Mouse (Mus musculus) myocyte (in vitro differentiated cells): ENCODE data around the gene Uqcc3.
"Not testable (repeated sequence)": the region's sequence is repeated elsewhere in the genome, so short reads cannot be mapped to it uniquely, and the experiment has no call there.

Source experiments
- CEBPB ChIP-seq: IDR thresholded peaks from 2 replicates; pipeline ENCODE4 v1.6.1; 2011; ENCODE audit warnings: mild to moderate bottlenecking, moderate library complexity; ENCODE audit not compliant: poor library complexity, insufficient read depth, severe bottlenecking
- E2F4 ChIP-seq: IDR thresholded peaks from one replicate; pipeline ENCODE4 v1.6.1; 2011; ENCODE audit warnings: mild to moderate bottlenecking, control low read depth, moderate library complexity; ENCODE audit not compliant: insufficient read depth
- MAX ChIP-seq: IDR thresholded peaks from one replicate; pipeline ENCODE4 v1.6.1; 2011; ENCODE audit warnings: low read depth, mild to moderate bottlenecking, control low read depth
- POLR2A ChIP-seq: IDR thresholded peaks from one replicate; pipeline ENCODE4 v1.6.1; 2011; ENCODE audit warnings: low read depth, mild to moderate bottlenecking, control low read depth, moderate library complexity; ENCODE audit not compliant: insufficient read length
- REST ChIP-seq: IDR thresholded peaks from one replicate; pipeline ENCODE4 v1.6.1; 2011; ENCODE audit warnings: mild to moderate bottlenecking, control low read depth, moderate library complexity; ENCODE audit not compliant: insufficient read depth, insufficient read length
- TCF12 ChIP-seq: IDR thresholded peaks from one replicate; pipeline ENCODE4 v1.6.1; 2011; ENCODE audit warnings: mild to moderate bottlenecking, control low read depth; ENCODE audit not compliant: poor library complexity, insufficient read depth, severe bottlenecking
- USF1 ChIP-seq: IDR thresholded peaks from one replicate; pipeline ENCODE4 v1.6.1; 2011; ENCODE audit warnings: low read depth, mild to moderate bottlenecking, control low read depth, moderate library complexity

DNA sequence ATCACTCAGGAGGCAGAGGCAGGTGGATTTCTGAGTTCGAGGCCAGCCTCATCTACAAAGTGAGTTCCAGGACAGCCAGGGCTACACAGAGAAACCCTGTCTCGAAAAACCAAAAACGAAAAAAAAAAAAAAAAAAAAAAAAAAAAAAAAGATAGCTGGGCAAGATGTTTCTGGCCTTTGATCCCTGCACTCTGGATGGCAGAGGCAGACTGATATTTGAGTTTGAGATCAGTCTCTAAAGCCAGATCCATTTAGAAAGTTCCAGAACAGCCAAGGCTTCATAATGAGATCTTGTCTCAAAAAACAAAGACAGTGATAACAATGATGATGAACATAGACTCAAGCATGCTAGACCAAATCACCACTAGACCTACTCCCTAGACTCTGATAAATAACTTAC lies 10.3 kb downstream of the Uqcc3 start:
- TF ChIP-seq MAX, E2F4, TCF12, POLR2A, CEBPB, REST, USF1: not testable (repeated sequence)
